Mouse (Mus musculus) liver, adult 2 months (tissue): ENCODE data around the gene Gpr4.

Source experiments
- CTCF ChIP-seq: fragments of 200-500 bp; IDR thresholded peaks from 2 replicates; pipeline ENCODE4 v1.5.1; 2011; ENCODE audit warnings: low read depth, low read length, control low read depth
- POLR2A ChIP-seq: fragments of 200-500 bp; IDR thresholded peaks from 2 replicates; pipeline ENCODE4 v1.6.1; 2011; ENCODE audit warnings: low read length, control low read depth; ENCODE audit not compliant: insufficient read depth; ENCODE audit errors: extremely low read depth

DNA sequence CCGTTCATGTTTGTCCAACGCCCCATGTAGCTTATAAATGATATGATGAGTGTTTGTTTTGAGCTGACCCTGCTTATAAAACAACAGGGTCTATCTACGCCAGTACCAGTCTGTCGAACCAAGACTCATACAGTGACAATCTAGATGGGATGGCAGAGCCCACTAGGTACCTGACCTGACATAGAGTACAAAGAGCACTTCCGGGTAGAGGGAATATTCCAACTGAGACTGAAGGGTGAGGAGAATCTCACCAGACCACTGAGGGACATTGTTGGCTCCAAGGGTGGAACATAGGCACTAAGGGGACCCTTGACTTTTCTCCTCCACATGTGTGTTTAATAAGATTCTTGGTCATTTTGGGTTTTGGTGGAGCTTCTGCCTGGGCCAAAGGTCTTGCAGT is 17.1 kb downstream of the Gpr4 start:
- TF ChIP-seq CTCF = no peak
- no peak for TF ChIP-seq POLR2A
